Mouse (Mus musculus) cortical plate, adult 2 months (tissue): Measurements from ENCODE around the gene Irx6. TPM values are rescaled to one million over a fixed set of nuclear protein-coding genes. Genes with fewer than 3 reads are reported as not detected.
A peak's percentile ranks its signal among the peaks of the same experiment; 100 is the strongest.

Experiments used
- H3K27ac ChIP-seq: fragments of 200-500 bp; 2 replicates; pipeline ENCODE4 v1.5.1; 2012; ENCODE audit warnings: low read length, control low read depth, inconsistent platforms; ENCODE audit not compliant: insufficient read depth
- H3K4me1 ChIP-seq: fragments of 200-500 bp; 2 replicates; pipeline ENCODE4 v1.6.1; 2011; ENCODE audit warnings: low read length; ENCODE audit not compliant: control insufficient read depth, insufficient read depth
- H3K4me3 ChIP-seq: fragments of 200-500 bp; 2 replicates; pipeline ENCODE4 v1.5.1; 2011; ENCODE audit warnings: mild to moderate bottlenecking, low read length, control low read depth; ENCODE audit not compliant: insufficient read depth
- CTCF ChIP-seq: fragments of 200-500 bp; IDR thresholded peaks from 2 replicates; pipeline ENCODE4 v1.5.1; 2011; ENCODE audit warnings: mild to moderate bottlenecking, control low read depth, low read length; ENCODE audit not compliant: insufficient read depth; ENCODE audit errors: extremely low read depth
- POLR2A ChIP-seq: fragments of 200-500 bp; IDR thresholded peaks from 2 replicates; pipeline ENCODE4 v1.6.1; 2011; ENCODE audit warnings: mild to moderate bottlenecking, low read length, control low read depth; ENCODE audit not compliant: insufficient read depth; ENCODE audit errors: extremely low read depth
- polyA plus RNA-seq: library from polyadenylated mRNA; depleted of rRNA; stranded (reverse); fragments of >200 nt; gene quantifications from 2 replicates; pipeline ENCODE4 v1.2.3, GENCODE M21; 2012

Gene Irx6
- polyA plus RNA-seq, 1 experiment: 0.19 TPM

GRCm38 (mm10) chr8:92673101-92673500, 987 bp upstream of the Irx6 start:
- TF ChIP-seq CTCF (no peak), POLR2A (no peak)
- no peak overlapping the region for H3K4me3 ChIP-seq
- H3K27ac ChIP-seq: no peak overlapping the region
- no peaks in the 10 kb centered on the region for H3K4me1 ChIP-seq

- H3K4me3 ChIP-seq: no peak overlapping the region
Measured at GRCm38 (mm10) chr8:92673555-92674243, 389 bp upstream of the Irx6 start.

GRCm38 (mm10) chr8:92678407-92678806, 4.3 kb downstream of the Irx6 start:
- Histone ChIP-seq H3K4me1 (no peaks in the 10 kb centered on the region), H3K4me3 (no peak overlapping the region), H3K27ac (no peak overlapping the region)
- TF ChIP-seq POLR2A: no peak
- TF ChIP-seq CTCF: no peak

More at GRCm38 (mm10) chr8:92673555-92674243, 389 bp upstream of the Irx6 start:
- no peaks in the 10 kb centered on the region for H3K4me1 ChIP-seq
- TF ChIP-seq POLR2A: no peak
- 0 out of 2 replicates have a peak, but pooled peaks have one; percentile 23 for TF ChIP-seq CTCF
- no peak overlapping the region for H3K27ac ChIP-seq

- Histone ChIP-seq H3K4me1 (no peaks in the 10 kb centered on the region), H3K4me3 (no peak overlapping the region), H3K27ac (no peak overlapping the region)
- TF ChIP-seq CTCF (no peak), POLR2A (no peak)
Measured at GRCm38 (mm10) chr8:92697361-92697760, 23.3 kb downstream of the Irx6 start.

- H3K4me3 ChIP-seq: no peak overlapping the region
- no peak for TF ChIP-seq CTCF
- no peak for TF ChIP-seq POLR2A
- H3K27ac ChIP-seq: no peak overlapping the region
- H3K4me1 ChIP-seq: no peaks in the 10 kb centered on the region
Measured at GRCm38 (mm10) chr8:92698411-92698810, 24.3 kb downstream of the Irx6 start.

GRCm38 (mm10) chr8:92699922-92700540, 25.9 kb downstream of the Irx6 start:
- TF ChIP-seq POLR2A (no peak), CTCF (no peak)
- H3K27ac ChIP-seq: no peak overlapping the region
- no peak overlapping the region for H3K4me3 ChIP-seq
- no peaks in the 10 kb centered on the region for H3K4me1 ChIP-seq

- no peak for TF ChIP-seq POLR2A
- no peak for TF ChIP-seq CTCF
- no peak overlapping the region for H3K27ac ChIP-seq
- H3K4me3 ChIP-seq: no peak overlapping the region
- no peaks in the 10 kb centered on the region for H3K4me1 ChIP-seq
Measured at GRCm38 (mm10) chr8:92703375-92703774, 29.3 kb downstream of the Irx6 start.

GRCm38 (mm10) chr8:92706311-92706710, 32.2 kb downstream of the Irx6 start:
- no peak for TF ChIP-seq POLR2A
- no peak for TF ChIP-seq CTCF
- Histone ChIP-seq H3K27ac (no peak overlapping the region), H3K4me1 (no peaks in the 10 kb centered on the region), H3K4me3 (no peak overlapping the region)

GRCm38 (mm10) chr8:92713286-92713685, 39.2 kb downstream of the Irx6 start:
- no peaks in the 10 kb centered on the region for H3K4me1 ChIP-seq
- H3K27ac ChIP-seq: no peak overlapping the region
- H3K4me3 ChIP-seq: no peak overlapping the region
- no peak for TF ChIP-seq POLR2A
- no peak for TF ChIP-seq CTCF

GRCm38 (mm10) chr8:92717418-92717817, 43.3 kb downstream of the Irx6 start:
- H3K27ac ChIP-seq: no peak overlapping the region
- no peaks in the 10 kb centered on the region for H3K4me1 ChIP-seq
- TF ChIP-seq POLR2A (no peak), CTCF (no peak)
- H3K4me3 ChIP-seq: no peak overlapping the region
